In genomic region chr2:162035615-162036014, GRCm38 (mm10) we compare ENCODE assay signal across 23 mouse cellular contexts.
"Had no signal": no experiment of that assay in that cellular context is flagged by ENCODE, and none has a peak within 500 bp of the region (broad histone marks: within the 10 kb centered on the region; RNA-seq: fewer than 3 reads in every experiment).

No protein-coding gene starts in this region.

- H3K9ac ChIP-seq: kidney, embryonic 15.5 days; limb, embryonic 12.5 days; limb, embryonic 15.5 days; liver, embryonic 14.5 days; liver, postnatal 0 days; lung, embryonic 14.5 days; midbrain, embryonic 15.5 days; neural tube, embryonic 13.5 days; stomach, embryonic 15.5 days had no signal

- H3K4me1 ChIP-seq: kidney, embryonic 15.5 days; limb, embryonic 12.5 days; limb, embryonic 15.5 days; midbrain, embryonic 15.5 days; neural tube, embryonic 13.5 days; stomach, embryonic 15.5 days had no signal

- H3K4me3 ChIP-seq: kidney, embryonic 15.5 days; left cerebral cortex, adult 2 months; limb, embryonic 12.5 days; limb, embryonic 15.5 days; midbrain, embryonic 15.5 days; myocyte; neural tube, embryonic 13.5 days; stomach, embryonic 15.5 days had no signal

- DNase-seq: kidney, adult 11 months; kidney, adult 8-10 months; kidney, postnatal 10 days; kidney, postnatal 36 days; layer of hippocampus, postnatal 36 days; left cerebral cortex, postnatal 4 days; liver, postnatal 0 days; lung, embryonic 14.5 days; right cerebral cortex, postnatal 25 days; spleen, adult 18-20 months; thymus, postnatal 25 days had no signal

- H3K9me3 ChIP-seq: kidney, embryonic 15.5 days; limb, embryonic 12.5 days; limb, embryonic 15.5 days; midbrain, embryonic 15.5 days; neural tube, embryonic 13.5 days; stomach, embryonic 15.5 days had no signal

- ATAC-seq: liver, postnatal 0 days; lung, postnatal 0 days; midbrain, embryonic 15.5 days had no signal

- H3K27me3 ChIP-seq: kidney, embryonic 15.5 days; limb, embryonic 12.5 days; limb, embryonic 15.5 days; midbrain, embryonic 15.5 days; neural tube, embryonic 13.5 days; stomach, embryonic 15.5 days had no signal

- H3K27ac ChIP-seq: kidney, embryonic 15.5 days; left cerebral cortex, adult 2 months; limb, embryonic 12.5 days; limb, embryonic 15.5 days; liver, embryonic 14.5 days; macrophage; midbrain, embryonic 15.5 days; neural tube, embryonic 13.5 days; stomach, embryonic 15.5 days had no signal

- H3K4me2 ChIP-seq: kidney, embryonic 15.5 days; limb, embryonic 12.5 days; limb, embryonic 15.5 days; liver, embryonic 11.5 days; lung, embryonic 14.5 days; midbrain, embryonic 15.5 days; neural tube, embryonic 13.5 days; stomach, embryonic 15.5 days had no signal

- H3K36me3 ChIP-seq: kidney, embryonic 15.5 days; limb, embryonic 12.5 days; limb, embryonic 15.5 days; midbrain, embryonic 15.5 days; neural tube, embryonic 13.5 days; stomach, embryonic 15.5 days had no signal
